Mouse (Mus musculus): ENCODE results near the gene Suox. TPM values are rescaled to one million over a fixed set of nuclear protein-coding genes. Genes with fewer than 3 reads are reported as not detected.
"Not testable (repeated sequence)": the region's sequence is repeated elsewhere in the genome, so short reads cannot be mapped to it uniquely, and the experiment has no call there.

Gene Suox
- 11.1 and 14.6 TPM in 2 replicates for polyA plus RNA-seq (2016; fragmentation: Nextera tagmentation; extraction: Ambion mirVana)

DNA sequence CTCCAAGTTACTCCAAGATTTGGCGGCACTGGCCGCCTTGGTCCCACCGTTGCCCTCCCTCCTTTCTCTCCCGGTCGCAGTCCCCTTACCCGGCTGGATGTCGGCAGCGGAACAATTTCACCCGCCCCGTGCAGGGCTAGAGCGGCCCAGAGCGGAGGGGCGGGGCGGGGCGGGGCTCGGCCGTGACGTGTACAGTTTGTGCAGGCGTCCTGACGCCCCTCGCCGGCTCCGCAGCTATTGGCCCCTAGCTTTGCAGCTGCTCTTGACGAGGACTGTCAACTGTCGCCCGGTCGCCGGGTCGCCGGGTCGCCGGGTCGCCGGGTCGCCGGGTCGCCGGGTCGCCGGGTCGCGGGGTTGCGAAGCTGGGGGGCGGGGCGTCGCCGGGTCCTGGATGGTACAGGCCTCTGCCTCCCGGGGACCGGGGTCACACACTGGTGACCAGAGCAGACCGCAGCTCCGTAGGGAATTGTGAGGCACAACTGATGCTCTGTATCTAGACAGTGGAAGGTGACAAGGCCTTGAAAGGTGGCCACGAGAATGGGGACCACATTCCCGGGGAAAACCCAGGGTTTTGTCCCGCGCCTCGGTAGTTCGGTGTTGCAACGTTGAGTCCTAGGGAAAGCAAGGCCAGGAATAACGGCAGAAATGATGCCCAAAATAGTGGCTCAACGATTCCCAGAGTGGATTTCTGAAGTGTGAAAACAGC, at the start of gene Suox:
Suox (minus strand) TSS at position 311 of the 706 bp plus-strand sequence.
- peak within 1 kb of the TSS; percentile 80 for H3K4me3 ChIP-seq
- H3K4me1 ChIP-seq (replicated peaks) = peaks cover 28% of the 10 kb centered on the region
- WGBS = under 1% methylated on average over 60 of the region's 60 CpGs
- H3K9me3 ChIP-seq = no peaks in the 10 kb centered on the region
- peaks cover 18% of the 10 kb centered on the region for H3K36me3 ChIP-seq
- peaks cover 36% of the 10 kb centered on the region for H3K27me3 ChIP-seq (ENCODE audit: insufficient read depth, poor library complexity, severe bottlenecking)
- peak within 1 kb of the TSS; percentile 83 for H3K27ac ChIP-seq
- peak; percentile 94 for DNase-seq (ENCODE audit: low spot score)

GRCm38 (mm10) chr10:128715559-128716537, 42.0 kb upstream of the Suox start:
- no peak overlapping the region for H3K4me3 ChIP-seq
- DNase-seq (ENCODE audit: low spot score) = no peak
- H3K9me3 ChIP-seq = no peaks in the 10 kb centered on the region
- 91% methylated on average over 19 of the region's 19 CpGs for WGBS
- no peaks in the 10 kb centered on the region for H3K27me3 ChIP-seq (ENCODE audit: insufficient read depth, poor library complexity, severe bottlenecking)
- no peaks in the 10 kb centered on the region for H3K4me1 ChIP-seq (replicated peaks)
- H3K27ac ChIP-seq = no peak overlapping the region
- H3K36me3 ChIP-seq = no peaks in the 10 kb centered on the region

GRCm38 (mm10) chr10:128711318-128711717, 37.4 kb upstream of the Suox start:
- DNase-seq (ENCODE audit: low spot score); H3K4me3 ChIP-seq; H3K4me1 ChIP-seq (replicated peaks); H3K27me3 ChIP-seq (ENCODE audit: insufficient read depth, poor library complexity, severe bottlenecking); H3K9me3 ChIP-seq; H3K27ac ChIP-seq; H3K36me3 ChIP-seq: not testable (repeated sequence)
- 95% methylated on average over 7 of the region's 7 CpGs for WGBS

- Histone ChIP-seq H3K4me1 (replicated peaks) (peaks cover 31% of the 10 kb centered on the region), H3K27me3 (ENCODE audit: insufficient read depth, poor library complexity, severe bottlenecking) (0 out of 2 replicates have a peak, but pooled peaks cover 2% of the 10 kb centered on the region), H3K27ac (peak overlapping the region; percentile 95), H3K9me3 (no peaks in the 10 kb centered on the region), H3K36me3 (peaks cover 32% of the 10 kb centered on the region), H3K4me3 (peak overlapping the region; percentile 90)
- DNase-seq (ENCODE audit: low spot score) = no peak
- WGBS = 12% methylated on average over 11 of the region's 11 CpGs
These were observed 31.4 kb upstream of the Suox start for GRCm38 (mm10) chr10:128705317-128705693.

DNA sequence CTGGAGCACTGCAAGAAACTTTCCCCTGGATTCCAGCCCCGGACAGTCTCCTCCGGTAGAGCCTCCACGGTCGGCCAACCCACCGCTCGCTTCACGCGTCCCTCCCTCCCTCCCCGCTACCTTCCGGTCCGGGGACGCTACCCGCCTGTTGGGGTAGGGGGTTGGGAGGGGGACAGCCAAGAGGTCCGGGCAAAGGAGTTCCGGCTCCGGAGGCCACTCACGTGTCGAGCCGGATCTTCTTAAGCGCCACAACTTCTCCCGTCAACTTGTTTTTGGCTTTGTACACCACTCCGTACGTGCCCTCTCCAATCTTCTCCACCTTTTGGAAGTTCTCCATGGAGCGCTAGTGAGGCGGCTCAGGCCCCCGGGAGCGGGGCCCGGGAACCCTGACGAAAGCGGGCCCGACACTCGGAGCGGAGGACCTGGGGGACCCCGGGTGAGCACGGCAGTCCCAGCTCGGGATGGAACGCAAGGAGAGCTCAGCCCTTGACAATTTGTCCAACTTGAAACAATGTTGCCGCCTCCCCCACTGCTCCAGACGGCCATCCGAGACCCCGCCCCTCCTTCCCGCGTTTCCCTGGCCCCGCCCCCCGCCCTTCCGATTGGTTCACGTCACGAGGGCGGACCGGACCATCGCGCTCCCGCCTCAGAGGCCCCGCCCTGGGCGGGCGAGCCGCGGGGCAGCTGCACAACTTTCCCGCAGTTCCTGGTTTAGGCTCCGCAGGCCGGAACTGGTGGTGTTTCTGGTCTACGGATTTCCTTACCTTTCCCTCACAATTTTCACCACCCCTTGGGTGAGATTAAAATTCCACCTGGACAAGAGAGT, 30.8 kb upstream of the Suox start, which contains the start of gene Cdk2:
Cdk2 (minus strand) TSS at position 541 of the 826 bp plus-strand sequence.
- Histone ChIP-seq H3K27ac (peak within 1 kb of the TSS; percentile 95), H3K36me3 (peaks cover 38% of the 10 kb centered on the region), H3K4me3 (peak within 1 kb of the TSS; percentile 90), H3K4me1 (replicated peaks) (peaks cover 31% of the 10 kb centered on the region), H3K9me3 (no peaks in the 10 kb centered on the region), H3K27me3 (ENCODE audit: insufficient read depth, poor library complexity, severe bottlenecking) (0 out of 2 replicates have a peak, but pooled peaks cover 2% of the 10 kb centered on the region)
- DNase-seq (ENCODE audit: low spot score) = peak; percentile 95
- WGBS = under 1% methylated on average over 61 of the region's 62 CpGs

DNA sequence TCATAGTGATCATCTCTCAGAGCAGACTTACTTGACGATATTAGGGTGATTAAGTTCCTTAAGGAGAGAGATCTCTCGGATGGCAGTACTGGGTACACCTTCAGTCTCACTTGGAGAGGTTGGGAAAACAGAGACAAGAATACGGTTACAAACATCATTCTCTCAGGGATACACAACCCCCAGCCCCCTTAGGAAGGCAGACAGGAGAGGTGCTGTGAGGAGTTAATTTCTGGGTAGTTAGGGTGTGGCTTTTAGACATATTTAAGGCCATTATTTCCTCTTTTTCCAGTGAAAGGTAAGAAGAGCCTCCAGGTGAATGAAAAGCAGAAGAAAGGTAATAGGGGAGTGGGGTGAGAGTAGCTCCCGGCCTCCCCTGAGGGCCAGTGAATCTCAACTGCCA, 30.0 kb upstream of the Suox start, which contains the start of gene Pmel:
Pmel (plus strand) TSS at position 301 of the 400 bp plus-strand sequence.
- 32% methylated on average over 4 of the region's 4 CpGs for WGBS
- H3K4me3 ChIP-seq = peak within 1 kb of the TSS; percentile 90
- peaks cover 31% of the 10 kb centered on the region for H3K4me1 ChIP-seq (replicated peaks)
- DNase-seq (ENCODE audit: low spot score) = no peak
- peak within 1 kb of the TSS; percentile 95 for H3K27ac ChIP-seq
- peaks cover 46% of the 10 kb centered on the region for H3K36me3 ChIP-seq
- H3K9me3 ChIP-seq = no peaks in the 10 kb centered on the region
- 0 out of 2 replicates have a peak, but pooled peaks cover 2% of the 10 kb centered on the region for H3K27me3 ChIP-seq (ENCODE audit: insufficient read depth, poor library complexity, severe bottlenecking)

DNA sequence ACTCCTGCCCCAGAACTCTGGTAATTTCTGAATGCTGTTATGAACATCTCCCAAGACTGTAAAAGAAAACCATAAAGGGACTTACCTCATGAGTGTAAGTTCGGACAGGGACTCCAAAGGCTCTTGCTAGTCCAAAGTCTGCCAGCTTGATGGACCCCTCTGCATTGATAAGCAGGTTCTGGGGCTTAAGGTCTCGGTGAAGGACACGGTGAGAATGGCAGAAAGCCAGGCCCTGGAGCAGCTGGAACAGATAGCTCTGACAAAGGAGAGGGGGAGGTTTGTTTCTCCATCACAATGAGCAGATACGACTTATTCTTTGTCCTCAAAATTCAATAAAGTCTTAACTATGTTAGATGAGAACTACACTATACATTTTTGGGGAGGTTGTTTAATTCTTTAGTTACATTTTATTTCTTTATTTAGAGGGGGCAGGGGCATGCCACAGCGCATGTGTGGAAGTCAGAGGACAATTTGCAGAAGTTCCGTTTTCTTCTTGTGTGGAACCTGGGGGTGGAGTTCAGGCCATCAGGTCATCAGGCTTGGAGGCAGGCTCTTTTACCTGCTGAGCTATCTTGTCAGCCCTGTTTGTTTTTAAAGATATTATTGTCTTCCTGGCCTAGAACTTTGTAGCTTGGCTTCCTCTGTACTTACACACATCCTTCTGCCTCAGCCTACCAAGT, 28.6 kb upstream of the Suox start:
- H3K27ac ChIP-seq = no peak overlapping the region

DNA sequence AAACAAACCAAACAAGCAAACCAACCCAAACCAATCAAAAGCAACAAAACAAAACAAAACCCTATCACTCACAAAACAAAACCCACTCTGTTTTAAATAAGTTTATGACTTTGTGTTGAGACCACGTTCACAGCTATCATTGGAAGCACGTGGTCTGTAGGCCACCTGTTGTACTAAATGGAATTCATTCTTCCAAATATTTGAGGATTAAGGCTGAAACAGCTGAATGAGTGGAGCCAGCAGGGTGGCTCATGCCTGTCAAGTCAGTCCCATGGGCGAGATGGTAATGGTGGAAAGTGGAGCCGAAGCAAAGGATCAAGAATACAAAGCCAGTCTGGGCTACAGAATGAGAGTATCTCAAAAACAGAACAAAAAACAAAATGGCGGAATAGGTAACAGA, 26.8 kb upstream of the Suox start:
- H3K36me3 ChIP-seq = peaks cover 61% of the 10 kb centered on the region
- H3K9me3 ChIP-seq = no peaks in the 10 kb centered on the region
- no peak overlapping the region for H3K27ac ChIP-seq
- H3K4me1 ChIP-seq (replicated peaks) = peaks cover 31% of the 10 kb centered on the region
- no peak overlapping the region for H3K4me3 ChIP-seq
- 96% methylated on average over 5 of the region's 5 CpGs for WGBS
- no peak for DNase-seq (ENCODE audit: low spot score)
- no peaks in the 10 kb centered on the region for H3K27me3 ChIP-seq (ENCODE audit: insufficient read depth, poor library complexity, severe bottlenecking)

More for the DNA sequence above, 28.6 kb upstream of the Suox start:
- 0 out of 2 replicates have a peak, but pooled peaks cover 2% of the 10 kb centered on the region for H3K27me3 ChIP-seq (ENCODE audit: insufficient read depth, poor library complexity, severe bottlenecking)
- no peak for DNase-seq (ENCODE audit: low spot score)
- peaks cover 58% of the 10 kb centered on the region for H3K36me3 ChIP-seq
- 88% methylated on average over 6 of the region's 6 CpGs for WGBS
- no peak overlapping the region for H3K4me3 ChIP-seq
- no peaks in the 10 kb centered on the region for H3K9me3 ChIP-seq
- peaks cover 31% of the 10 kb centered on the region for H3K4me1 ChIP-seq (replicated peaks)

DNA sequence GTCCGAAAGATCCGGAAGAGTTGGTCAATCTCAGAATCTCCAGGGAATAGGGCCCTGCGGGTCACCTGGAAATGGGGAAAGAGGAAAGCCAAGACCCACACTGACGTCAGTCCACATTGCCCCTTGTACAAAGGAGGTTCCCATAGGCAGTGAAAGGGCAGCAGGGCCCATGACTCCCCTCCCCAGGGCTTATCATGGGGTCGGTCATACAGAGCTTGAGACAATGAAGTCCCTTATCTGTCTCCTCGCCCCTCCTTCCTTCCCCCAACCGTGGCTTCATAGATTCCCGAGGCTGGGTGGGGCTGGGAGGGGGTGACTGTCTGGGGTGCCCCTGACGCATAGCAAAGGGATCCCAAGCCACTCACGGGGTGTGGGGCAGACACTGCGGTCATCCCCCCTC, 25.7 kb upstream of the Suox start:
- DNase-seq (ENCODE audit: low spot score) = no peak
- Histone ChIP-seq H3K27ac (no peak overlapping the region), H3K36me3 (peaks cover 61% of the 10 kb centered on the region), H3K9me3 (no peaks in the 10 kb centered on the region), H3K27me3 (ENCODE audit: insufficient read depth, poor library complexity, severe bottlenecking) (no peaks in the 10 kb centered on the region), H3K4me1 (replicated peaks) (peaks cover 30% of the 10 kb centered on the region), H3K4me3 (no peak overlapping the region)
- WGBS = 83% methylated on average over 11 of the region's 11 CpGs

- no peaks in the 10 kb centered on the region for H3K9me3 ChIP-seq
- H3K4me1 ChIP-seq (replicated peaks) = peaks cover 29% of the 10 kb centered on the region
- no peak for DNase-seq (ENCODE audit: low spot score)
- H3K4me3 ChIP-seq = no peak overlapping the region
- H3K36me3 ChIP-seq = peaks cover 61% of the 10 kb centered on the region
- H3K27me3 ChIP-seq (ENCODE audit: insufficient read depth, poor library complexity, severe bottlenecking) = no peaks in the 10 kb centered on the region
- 89% methylated on average over 5 of the region's 5 CpGs for WGBS
- no peak overlapping the region for H3K27ac ChIP-seq
These were observed 25.1 kb upstream of the Suox start for GRCm38 (mm10) chr10:128699006-128699405.

DNA sequence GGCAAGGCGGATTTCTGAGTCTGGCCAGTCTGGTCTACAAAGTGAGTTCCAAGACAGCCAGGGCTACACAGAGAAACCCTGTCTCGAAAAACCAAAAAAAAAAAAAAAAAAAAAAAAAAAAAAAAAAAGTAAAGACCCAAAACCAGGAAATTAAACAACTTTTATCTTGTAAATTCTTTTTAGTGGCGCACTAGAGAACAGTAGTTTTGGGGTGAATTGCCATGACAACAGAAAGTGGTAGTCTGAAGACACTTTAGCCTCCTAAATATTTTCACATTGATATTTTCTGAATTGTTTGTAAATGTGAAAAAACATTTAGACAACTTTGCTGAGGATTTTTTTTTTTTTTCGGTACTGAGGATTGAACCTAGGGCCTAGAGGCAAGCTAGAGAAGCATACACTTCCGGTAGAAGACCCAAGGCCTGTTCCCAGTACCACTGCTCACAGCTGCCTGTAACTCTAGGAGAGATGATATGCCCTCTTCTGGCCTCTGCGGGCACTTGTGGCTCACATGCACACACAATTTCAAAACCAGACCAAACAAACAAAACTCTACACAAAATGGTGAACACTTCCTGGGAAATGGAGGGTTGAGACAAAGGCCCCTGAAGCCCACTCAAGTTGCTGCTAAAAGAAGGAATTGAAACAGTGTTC, 23.3 kb upstream of the Suox start:
- Histone ChIP-seq H3K27ac (no peak overlapping the region), H3K4me1 (replicated peaks) (peaks cover 17% of the 10 kb centered on the region), H3K36me3 (peaks cover 51% of the 10 kb centered on the region), H3K27me3 (ENCODE audit: insufficient read depth, poor library complexity, severe bottlenecking) (no peaks in the 10 kb centered on the region), H3K9me3 (no peaks in the 10 kb centered on the region), H3K4me3 (peak overlapping the region; percentile 83; the same call in 1 of the 2 replicates)
- no peak for DNase-seq (ENCODE audit: low spot score)
- WGBS = 85% methylated on average over 6 of the region's 6 CpGs

All from hindbrain, embryonic 10.5 days (tissue).